Mouse (Mus musculus) heart, embryonic 15.5 days (tissue): ENCODE data around the gene Fgfrl1. TPM values are rescaled to one million over a fixed set of nuclear protein-coding genes. Genes with fewer than 3 reads are reported as not detected.

Experiments
- ATAC-seq: fragments of 200-750 bp; cut with Nextera tagmentation; replicated peaks from 2 replicates; pipeline ENCODE4 v1.8.0; 2017; ENCODE audit warnings: low read depth, moderate TSS enrichment; ENCODE audit not compliant: insufficient number of reproducible peaks, insufficient read depth, low FRiP score
- H3K27ac ChIP-seq: fragments of 300-500 bp; sonication (generic); 2 replicates; pipeline ENCODE4 v1.5.1; 2015; ENCODE audit warnings: mild to moderate bottlenecking, inconsistent platforms
- H3K27me3 ChIP-seq: fragments of 300-500 bp; sonication (generic); 2 replicates; pipeline ENCODE4 v1.6.1; 2015; ENCODE audit warnings: inconsistent platforms
- H3K36me3 ChIP-seq: fragments of 300-500 bp; sonication (generic); 2 replicates; pipeline ENCODE4 v1.6.1; 2015; ENCODE audit warnings: mild to moderate bottlenecking, inconsistent platforms
- H3K4me1 ChIP-seq: fragments of 300-500 bp; sonication (generic); replicated peaks from 2 replicates; pipeline ENCODE4 v1.6.1; 2015; ENCODE audit warnings: inconsistent platforms
- H3K4me2 ChIP-seq: fragments of 300-500 bp; sonication (generic); 2 replicates; pipeline ENCODE4 v1.6.1; 2015; ENCODE audit warnings: inconsistent platforms, mild to moderate bottlenecking, moderate library complexity
- H3K4me3 ChIP-seq: fragments of 300-500 bp; sonication (generic); 2 replicates; pipeline ENCODE4 v1.5.1; 2015; ENCODE audit warnings: mild to moderate bottlenecking, inconsistent platforms
- H3K9ac ChIP-seq: fragments of 300-500 bp; sonication (generic); 2 replicates; pipeline ENCODE4 v1.6.1; 2015; ENCODE audit warnings: mild to moderate bottlenecking, inconsistent platforms
- H3K9me3 ChIP-seq: fragments of 300-500 bp; sonication (generic); replicated peaks from 2 replicates; pipeline ENCODE4 v1.6.1; 2016; ENCODE audit warnings: inconsistent platforms
- WGBS: fragments of 180-500 bp; shearing (Covaris S2); methylation state at CpG from one replicate; pipeline ENCODE4 v1.1.7; 2015; ENCODE audit warnings: mixed read lengths; 5-methylcytosine and 5-hydroxymethylcytosine counted together
- polyA plus RNA-seq: library from polyadenylated mRNA; unstranded; fragments of >200 nt; fragmentation: Nextera tagmentation; extraction: Ambion mirVana; gene quantifications from 2 replicates; pipeline ENCODE4 v1.2.1, GENCODE M21; 2015

Fgfrl1 gene
- polyA plus RNA-seq: 14.6 and 20.1 TPM in 2 replicates

DNA sequence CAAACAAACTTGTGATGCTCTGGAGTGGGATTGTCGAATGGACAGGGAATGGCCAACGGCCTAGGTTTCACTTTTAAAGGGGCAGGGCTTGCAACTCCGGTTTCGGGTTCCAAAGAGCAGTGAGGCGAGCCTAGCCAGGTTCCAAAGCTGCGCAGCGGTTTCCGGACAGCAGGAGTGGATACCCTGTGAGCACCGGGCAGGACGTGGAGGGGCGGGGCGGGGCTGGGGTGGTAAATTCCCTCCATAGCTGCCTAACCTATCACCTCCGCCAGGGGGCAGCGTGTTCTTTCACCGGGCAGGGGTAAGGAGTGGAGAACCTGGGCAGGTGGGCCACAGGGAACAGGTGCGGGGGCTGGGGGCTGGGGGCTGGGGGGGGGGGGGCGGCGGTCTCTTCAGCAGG lies at the start of gene Fgfrl1:
Gene Fgfrl1 (plus strand): TSS at position 112 of the 400 bp plus-strand sequence.
- H3K27me3 ChIP-seq: no peaks in the 10 kb centered on the region
- peak within 1 kb of the TSS; percentile 43 for H3K9ac ChIP-seq
- H3K4me1 ChIP-seq: peaks cover 38% of the 10 kb centered on the region
- peak within 1 kb of the TSS; percentile 94 for H3K4me2 ChIP-seq
- H3K9me3 ChIP-seq: no peaks in the 10 kb centered on the region
- 5% methylated on average over 18 of the region's 18 CpGs for WGBS
- peak within 1 kb of the TSS; percentile 2; the same call in 1 of the 2 replicates for H3K27ac ChIP-seq
- H3K4me3 ChIP-seq: peak within 1 kb of the TSS; percentile 89
- H3K36me3 ChIP-seq: no peaks in the 10 kb centered on the region
- no peak for ATAC-seq

DNA sequence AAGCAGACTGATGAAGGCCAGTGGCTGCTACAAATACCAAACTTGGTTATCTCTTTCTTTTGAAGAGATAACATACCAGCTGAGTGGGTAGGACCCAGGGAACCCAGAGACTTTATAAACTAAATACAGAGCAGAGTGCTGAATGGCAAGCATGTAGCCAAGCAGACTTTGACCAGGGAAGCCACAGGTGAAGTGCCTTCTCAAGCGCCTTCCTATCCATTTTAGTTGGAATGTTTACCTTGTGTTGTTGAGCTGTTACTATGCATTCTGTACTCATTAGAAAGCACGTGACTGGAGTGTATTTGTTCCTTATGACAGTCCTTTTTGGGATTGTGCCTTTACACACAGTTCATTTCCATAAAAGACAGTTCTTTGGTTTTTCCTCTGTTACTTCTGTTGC lies 48.5 kb upstream of the Fgfrl1 start:
- 41% methylated on average over 2 of the region's 2 CpGs for WGBS
- Histone ChIP-seq H3K4me3 (no peak overlapping the region), H3K9me3 (no peaks in the 10 kb centered on the region), H3K27me3 (no peaks in the 10 kb centered on the region), H3K4me1 (peaks cover 4% of the 10 kb centered on the region; the same call in 1 of the 2 replicates), H3K27ac (no peak overlapping the region), H3K9ac (no peak overlapping the region), H3K4me2 (no peak overlapping the region), H3K36me3 (peaks cover 31% of the 10 kb centered on the region)
- no peak for ATAC-seq

DNA sequence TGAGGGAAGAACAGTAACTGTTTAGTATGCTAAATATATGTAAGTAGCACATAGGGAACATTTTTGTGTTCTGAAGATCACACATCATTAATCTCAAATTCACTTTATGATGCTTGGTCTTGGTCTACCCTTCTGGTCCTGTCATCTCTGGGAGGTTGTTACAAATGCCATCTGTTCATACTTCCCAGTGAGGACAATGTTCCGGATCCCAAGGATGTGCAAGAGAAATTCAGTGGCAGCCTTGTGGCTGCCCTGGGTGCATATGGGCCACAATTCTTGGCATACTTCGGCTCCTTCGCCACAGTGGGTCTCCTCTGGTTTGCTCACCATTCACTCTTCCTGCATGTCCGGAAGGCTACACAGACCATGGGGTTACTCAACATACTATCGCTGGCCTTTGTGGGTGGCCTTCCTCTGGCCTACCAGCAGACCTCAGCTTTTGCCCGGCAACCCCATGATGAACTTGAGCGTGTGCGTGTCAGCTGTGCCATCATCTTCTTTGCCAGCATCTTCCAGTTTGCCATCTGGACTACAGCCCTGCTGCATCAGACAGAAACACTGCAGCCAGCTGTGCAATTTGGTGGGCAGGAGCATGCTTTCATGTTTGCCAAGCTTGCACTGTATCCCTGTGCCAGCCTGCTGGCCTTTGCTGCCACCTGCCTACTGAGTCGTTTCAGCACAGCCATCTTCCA lies 46.4 kb upstream of the Fgfrl1 start:
- no peaks in the 10 kb centered on the region for H3K9me3 ChIP-seq
- no peak overlapping the region for H3K9ac ChIP-seq
- no peak overlapping the region for H3K27ac ChIP-seq
- H3K36me3 ChIP-seq: peaks cover 52% of the 10 kb centered on the region
- peaks cover 4% of the 10 kb centered on the region; the same call in 1 of the 2 replicates for H3K4me1 ChIP-seq
- no peaks in the 10 kb centered on the region for H3K27me3 ChIP-seq
- no peak for ATAC-seq
- WGBS: 88% methylated on average over 9 of the region's 9 CpGs
- H3K4me2 ChIP-seq: no peak overlapping the region
- H3K4me3 ChIP-seq: no peak overlapping the region

DNA sequence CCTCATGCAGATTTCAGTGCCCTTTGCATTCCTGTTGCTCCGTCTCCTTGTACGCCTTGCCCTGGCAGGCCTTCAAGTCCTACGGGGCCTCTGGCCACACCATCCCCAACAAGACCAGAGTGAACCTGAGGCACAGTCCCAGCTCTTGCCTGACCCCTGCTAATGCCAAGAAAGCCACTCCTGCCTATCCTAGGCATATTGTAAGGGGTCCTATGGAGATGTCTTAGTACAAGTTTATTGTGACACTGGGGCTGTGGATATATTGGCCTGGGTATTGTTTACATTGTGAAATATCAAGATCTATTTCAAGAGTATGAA lies 45.9 kb upstream of the Fgfrl1 start:
- Histone ChIP-seq H3K27ac (no peak overlapping the region), H3K27me3 (no peaks in the 10 kb centered on the region), H3K4me2 (no peak overlapping the region), H3K9me3 (no peaks in the 10 kb centered on the region), H3K36me3 (peaks cover 53% of the 10 kb centered on the region), H3K4me1 (peaks cover 4% of the 10 kb centered on the region; the same call in 1 of the 2 replicates), H3K9ac (no peak overlapping the region), H3K4me3 (no peak overlapping the region)
- no peak for ATAC-seq
- 81% methylated on average over 3 of the region's 3 CpGs for WGBS

DNA sequence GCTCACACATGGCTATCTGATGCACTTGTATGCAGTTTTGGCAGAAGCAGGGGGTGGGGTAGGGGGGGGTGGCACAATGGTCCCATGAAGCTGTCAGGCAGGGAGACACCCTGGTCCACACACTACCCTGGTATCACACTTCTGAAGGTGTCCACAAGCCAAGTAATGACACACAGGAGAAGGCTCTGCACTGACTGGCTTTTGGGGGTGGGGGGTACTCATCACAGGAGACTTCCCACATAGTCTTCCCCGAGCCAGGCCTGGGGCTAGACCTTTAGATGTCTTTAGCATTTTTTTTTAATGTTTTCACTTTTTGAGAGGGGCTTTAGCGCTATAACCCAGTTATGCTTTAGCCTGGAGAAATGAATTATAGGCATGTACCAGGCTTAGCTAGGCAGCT lies 44.9 kb upstream of the Fgfrl1 start:
- 77% methylated on average over 2 of the region's 2 CpGs for WGBS
- ATAC-seq: no peak
- H3K27ac ChIP-seq: no peak overlapping the region
- H3K4me2 ChIP-seq: no peak overlapping the region
- no peak overlapping the region for H3K4me3 ChIP-seq
- H3K36me3 ChIP-seq: peaks cover 53% of the 10 kb centered on the region
- no peak overlapping the region for H3K9ac ChIP-seq
- H3K27me3 ChIP-seq: no peaks in the 10 kb centered on the region
- H3K9me3 ChIP-seq: no peaks in the 10 kb centered on the region
- peaks cover 4% of the 10 kb centered on the region; the same call in 1 of the 2 replicates for H3K4me1 ChIP-seq

DNA sequence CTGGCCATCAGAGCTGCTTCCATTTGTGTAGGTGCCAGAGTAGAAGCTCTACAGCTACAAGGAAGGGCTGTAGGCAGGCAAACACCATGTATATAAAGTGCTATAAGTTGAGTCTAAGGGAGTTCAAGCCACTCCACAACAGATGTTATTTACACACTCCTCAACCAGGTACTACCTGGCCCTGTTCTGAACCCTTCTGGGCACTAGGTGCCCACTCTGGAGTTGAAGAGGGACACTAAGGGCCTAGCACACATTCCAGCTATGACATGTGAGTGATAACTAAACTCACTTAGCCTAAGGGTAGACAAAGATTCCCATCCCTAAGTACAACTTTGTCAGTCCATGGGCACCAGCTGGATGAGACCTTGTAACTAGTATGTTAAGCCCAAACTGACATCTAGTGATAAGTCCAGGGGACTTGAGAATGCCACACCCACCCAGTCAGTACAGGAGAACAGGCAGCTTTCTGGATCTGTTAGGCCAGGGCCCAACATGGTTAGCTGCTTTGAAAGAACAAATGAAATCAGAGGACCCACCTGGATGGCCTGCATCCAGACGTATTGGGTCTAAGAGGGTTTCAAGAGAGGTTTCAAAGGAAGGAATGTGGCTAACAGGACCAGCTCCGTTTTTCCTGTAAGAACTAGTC lies 44.2 kb upstream of the Fgfrl1 start:
- H3K27me3 ChIP-seq: no peaks in the 10 kb centered on the region
- no peak overlapping the region for H3K9ac ChIP-seq
- WGBS: 89% methylated on average over 2 of the region's 2 CpGs
- no peak overlapping the region for H3K4me2 ChIP-seq
- no peaks in the 10 kb centered on the region for H3K9me3 ChIP-seq
- peaks cover 4% of the 10 kb centered on the region; the same call in 1 of the 2 replicates for H3K4me1 ChIP-seq
- no peak overlapping the region for H3K4me3 ChIP-seq
- no peak for ATAC-seq
- H3K27ac ChIP-seq: no peak overlapping the region
- peaks cover 54% of the 10 kb centered on the region for H3K36me3 ChIP-seq

DNA sequence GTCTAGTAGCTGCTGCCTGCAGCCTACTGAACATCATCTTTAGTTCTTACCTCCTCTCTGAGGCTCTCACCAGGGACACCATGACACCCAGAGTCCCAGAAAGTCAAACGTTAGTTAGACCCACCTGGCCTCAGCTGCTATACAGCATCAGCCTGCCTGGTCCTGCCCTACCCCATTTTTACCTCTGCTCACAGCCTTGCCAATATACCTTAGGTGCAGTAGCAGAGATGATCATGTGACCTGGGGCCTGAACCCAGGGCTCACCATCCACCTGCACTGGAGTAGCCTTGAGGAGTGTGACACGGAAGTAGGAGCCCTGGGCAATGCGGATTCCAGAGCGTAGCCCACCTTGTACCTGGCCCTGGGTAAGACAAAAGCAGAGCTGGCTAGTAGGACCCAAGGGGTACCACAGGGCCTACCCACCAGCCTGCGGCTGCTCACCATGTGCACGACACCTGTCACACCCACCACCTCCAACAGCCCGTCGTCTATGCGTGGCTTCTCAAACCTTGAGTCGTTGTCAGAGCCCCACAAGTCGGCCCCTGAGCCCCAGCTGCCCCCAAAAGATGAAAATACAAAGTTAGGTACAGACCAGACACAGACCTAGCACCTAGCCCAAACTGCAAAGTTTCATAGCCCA lies 43.1 kb upstream of the Fgfrl1 start:
- no peak overlapping the region for H3K27ac ChIP-seq
- H3K9ac ChIP-seq: no peak overlapping the region
- H3K4me1 ChIP-seq: 0 out of 2 replicates have a peak, but pooled peaks cover under 1% of the 10 kb centered on the region
- no peak for ATAC-seq
- H3K9me3 ChIP-seq: no peaks in the 10 kb centered on the region
- H3K27me3 ChIP-seq: no peaks in the 10 kb centered on the region
- peaks cover 64% of the 10 kb centered on the region for H3K36me3 ChIP-seq
- WGBS: 90% methylated on average over 11 of the region's 11 CpGs
- H3K4me3 ChIP-seq: no peak overlapping the region
- no peak overlapping the region for H3K4me2 ChIP-seq

DNA sequence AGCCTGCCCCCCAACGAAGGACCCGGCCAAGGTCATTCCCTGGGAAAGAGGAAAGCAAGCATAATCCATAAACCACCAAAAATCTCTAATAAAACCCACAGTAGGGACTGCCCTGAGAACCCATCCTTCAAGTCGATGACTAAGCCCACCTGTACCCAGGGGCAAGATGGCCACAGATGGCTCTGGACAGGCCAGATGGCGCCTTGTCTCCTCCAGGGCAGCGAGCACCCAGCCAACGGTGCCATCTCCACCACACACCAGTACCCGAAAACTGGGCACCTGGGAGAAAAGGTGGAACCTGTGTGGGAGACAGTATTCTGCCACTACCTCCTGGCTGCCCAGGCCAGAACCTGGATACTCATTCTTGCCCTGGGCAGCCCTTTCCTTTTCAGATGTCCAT lies 41.8 kb upstream of the Fgfrl1 start:
- 85% methylated on average over 7 of the region's 7 CpGs for WGBS
- H3K36me3 ChIP-seq: peaks cover 69% of the 10 kb centered on the region
- ATAC-seq: no peak

DNA sequence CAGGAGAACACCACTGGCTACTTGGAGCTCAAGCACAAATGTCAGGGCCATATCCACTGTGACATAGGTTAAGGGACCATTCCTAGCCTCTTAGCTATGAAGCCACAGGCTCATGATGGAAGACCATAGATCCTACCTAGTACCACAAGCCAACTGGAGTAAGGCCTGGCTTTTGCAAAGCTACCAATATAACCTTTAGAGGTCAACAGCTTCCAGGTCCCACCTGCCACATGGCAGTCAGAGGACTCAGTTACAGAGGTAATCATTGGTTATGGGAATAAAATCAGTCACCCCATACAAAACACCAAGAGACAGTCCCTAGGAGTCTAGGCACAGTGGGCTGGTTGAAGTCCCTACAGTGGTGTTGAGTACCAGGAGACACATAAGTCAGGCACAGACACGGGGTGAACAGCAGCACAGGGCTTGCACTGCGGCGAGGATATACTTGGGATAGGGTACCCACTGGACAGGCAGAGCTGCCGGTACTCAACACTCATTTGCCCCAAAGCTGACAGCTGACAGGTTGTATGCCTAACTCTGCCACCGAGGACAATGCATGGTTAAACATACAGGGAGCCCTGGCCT lies 41.0 kb upstream of the Fgfrl1 start:
- Histone ChIP-seq H3K4me2 (no peak overlapping the region), H3K9ac (no peak overlapping the region), H3K27me3 (no peaks in the 10 kb centered on the region), H3K4me1 (no peaks in the 10 kb centered on the region), H3K4me3 (no peak overlapping the region), H3K27ac (no peak overlapping the region), H3K36me3 (peaks cover 67% of the 10 kb centered on the region), H3K9me3 (no peaks in the 10 kb centered on the region)
- WGBS: 84% methylated on average over 5 of the region's 5 CpGs
- ATAC-seq: no peak

More for the DNA sequence above, 41.8 kb upstream of the Fgfrl1 start:
- H3K4me3 ChIP-seq: no peak overlapping the region
- no peak overlapping the region for H3K27ac ChIP-seq
- no peaks in the 10 kb centered on the region for H3K9me3 ChIP-seq
- no peak overlapping the region for H3K9ac ChIP-seq
- no peak overlapping the region for H3K4me2 ChIP-seq
- H3K4me1 ChIP-seq: no peaks in the 10 kb centered on the region
- no peaks in the 10 kb centered on the region for H3K27me3 ChIP-seq

DNA sequence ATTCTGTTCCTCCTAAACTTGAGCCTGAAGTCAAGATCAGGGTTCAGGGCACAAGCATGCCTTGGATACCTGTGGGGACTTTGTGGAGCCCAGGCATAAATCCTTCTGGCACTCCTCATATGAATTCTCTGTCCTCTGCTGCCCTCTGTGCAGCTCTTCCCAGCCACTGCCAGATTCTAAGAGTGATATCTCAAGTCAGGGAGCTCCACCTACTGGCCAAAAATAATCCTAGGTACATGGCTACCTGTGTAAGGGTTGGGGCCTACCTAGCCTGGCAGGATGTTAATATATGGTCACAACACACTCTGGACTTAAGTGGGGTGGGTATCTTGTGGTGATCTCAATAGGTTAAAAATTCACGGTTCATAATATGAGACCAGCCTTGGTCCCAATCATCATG lies 40.4 kb upstream of the Fgfrl1 start:
- Histone ChIP-seq H3K27ac (no peak overlapping the region), H3K4me1 (no peaks in the 10 kb centered on the region), H3K36me3 (peaks cover 61% of the 10 kb centered on the region), H3K4me3 (no peak overlapping the region), H3K9me3 (no peaks in the 10 kb centered on the region), H3K4me2 (no peak overlapping the region), H3K27me3 (no peaks in the 10 kb centered on the region), H3K9ac (no peak overlapping the region)
- WGBS: 56% methylated on average over 1 of the region's 1 CpGs
- ATAC-seq: no peak

DNA sequence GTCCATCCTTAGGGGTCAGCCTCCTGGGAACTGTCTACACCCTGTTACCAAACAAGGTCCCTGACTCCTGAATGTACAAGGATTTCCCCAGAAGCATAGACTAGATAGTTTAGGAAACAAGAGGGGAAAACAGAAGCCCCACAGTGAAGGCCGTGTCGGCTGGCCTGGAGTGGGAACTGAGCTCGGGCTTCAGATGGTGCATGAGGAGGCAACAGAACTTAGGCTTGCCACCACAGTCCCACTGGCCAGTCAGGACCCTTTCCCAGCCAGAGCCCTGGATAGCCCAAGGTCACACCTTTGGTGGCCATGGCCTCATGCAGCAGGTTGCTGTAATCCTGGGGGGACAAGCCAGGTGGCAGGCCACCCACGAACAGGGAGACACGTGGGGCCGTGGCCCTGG lies 38.8 kb upstream of the Fgfrl1 start:
- 83% methylated on average over 6 of the region's 6 CpGs for WGBS
- ATAC-seq: no peak
- no peaks in the 10 kb centered on the region for H3K9me3 ChIP-seq
- no peak overlapping the region for H3K27ac ChIP-seq
- no peaks in the 10 kb centered on the region for H3K4me1 ChIP-seq
- no peak overlapping the region for H3K4me3 ChIP-seq
- no peaks in the 10 kb centered on the region for H3K27me3 ChIP-seq
- peaks cover 62% of the 10 kb centered on the region for H3K36me3 ChIP-seq
- H3K4me2 ChIP-seq: no peak overlapping the region
- H3K9ac ChIP-seq: no peak overlapping the region
